Mouse (Mus musculus) limb, embryonic 14.5 days (tissue): Measurements from ENCODE around the gene Ttc13. TPM values are rescaled to one million over a fixed set of nuclear protein-coding genes. Genes with fewer than 3 reads are reported as not detected.

ENCODE experiments used
- ATAC-seq: fragments of 200-750 bp; cut with Nextera tagmentation; 2 replicates; pipeline ENCODE4 v1.8.0; 2017; ENCODE audit warnings: low read depth, moderate number of reproducible peaks, moderate TSS enrichment; ENCODE audit not compliant: low FRiP score
- DNase-seq: peaks from one replicate; pipeline ENCODE4 v3.0.0-alpha.2; 2015; ENCODE audit warnings: low spot score
- H3K27ac ChIP-seq: fragments of 300-500 bp; sonication (generic); replicated peaks from 2 replicates; pipeline ENCODE4 v1.5.1; 2014; ENCODE audit warnings: low read depth, mild to moderate bottlenecking, low read length, moderate library complexity, mixed read lengths
- H3K27me3 ChIP-seq: fragments of 300-500 bp; sonication (generic); 2 replicates; pipeline ENCODE4 v1.6.1; 2014; ENCODE audit warnings: low read length, mixed read lengths; ENCODE audit not compliant: control insufficient read depth, insufficient read depth
- H3K36me3 ChIP-seq: fragments of 300-500 bp; sonication (generic); 2 replicates; pipeline ENCODE4 v1.6.1; 2014; ENCODE audit warnings: mild to moderate bottlenecking, low read length, moderate library complexity, mixed read lengths; ENCODE audit not compliant: control insufficient read depth, insufficient read depth
- H3K4me1 ChIP-seq: fragments of 300-500 bp; sonication (generic); 2 replicates; pipeline ENCODE4 v1.6.1; 2014; ENCODE audit warnings: antibody characterized with exemption, low read length, mixed read lengths; ENCODE audit not compliant: control insufficient read depth, insufficient read depth
- H3K4me2 ChIP-seq: fragments of 300-500 bp; sonication (generic); replicated peaks from 2 replicates; pipeline ENCODE4 v1.6.1; 2014; ENCODE audit warnings: low read depth, mild to moderate bottlenecking, low read length, moderate library complexity; ENCODE audit not compliant: severe bottlenecking
- H3K4me3 ChIP-seq: fragments of 300-500 bp; sonication (generic); replicated peaks from 2 replicates; pipeline ENCODE4 v1.5.1; 2014; ENCODE audit warnings: low read length
- H3K9ac ChIP-seq: fragments of 300-500 bp; sonication (generic); 2 replicates; pipeline ENCODE4 v1.6.1; 2014; ENCODE audit warnings: mild to moderate bottlenecking, low read depth, low read length, moderate library complexity; ENCODE audit not compliant: severe bottlenecking
- H3K9me3 ChIP-seq: fragments of 300-500 bp; sonication (generic); 2 replicates; pipeline ENCODE4 v1.6.1; 2016; ENCODE audit warnings: low read length; ENCODE audit not compliant: control insufficient read depth
- POLR2A ChIP-seq: fragments of 200-500 bp; IDR thresholded peaks from 2 replicates; pipeline ENCODE4 v1.8.0; 2012; ENCODE audit warnings: inconsistent platforms, mild to moderate bottlenecking, moderate library complexity, borderline replicate concordance; ENCODE audit not compliant: insufficient read depth, insufficient read length; ENCODE audit errors: extremely low read depth
- WGBS: fragments of 180-500 bp; shearing (Covaris S2); extraction: QIAGEN DNeasy Blood & Tissue Kit; methylation state at CpG from one replicate; pipeline ENCODE4 v1.1.7; 2014; 5-methylcytosine and 5-hydroxymethylcytosine counted together
- polyA plus RNA-seq, 2 experiments: library from polyadenylated mRNA; depleted of rRNA in 1 of 2; stranded (reverse) in 1 of 2; unstranded in 1 of 2; fragments of >200 nt; fragmentation: Nextera tagmentation in 1 of 2; extraction: Ambion mirVana in 1 of 2; gene quantifications; 2 replicates each; pipeline versions ENCODE4 v1.2.1 to v1.2.3; 2012 to 2014

The Ttc13 gene
- polyA plus RNA-seq, 2 experiments, result 44.3 to 46.5 TPM

DNA sequence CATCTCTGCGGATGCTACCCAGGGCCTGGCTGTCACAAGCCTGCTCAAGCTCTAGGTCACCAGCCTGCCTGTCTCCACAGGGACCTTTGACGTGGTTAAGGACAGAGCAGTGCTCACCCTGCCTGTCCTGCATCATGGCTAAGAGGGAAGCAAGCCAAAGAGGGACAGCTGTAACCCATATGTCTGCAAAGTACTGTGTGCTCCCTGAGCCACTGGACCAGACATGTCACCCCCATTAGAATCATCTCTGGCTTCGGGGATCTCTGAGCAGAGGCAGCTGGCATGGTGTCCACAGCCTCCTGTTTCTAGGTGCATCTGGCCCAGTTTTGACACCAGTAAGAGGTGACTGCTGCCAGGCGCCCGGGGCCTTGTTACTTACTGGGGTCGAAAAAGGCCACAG is 91.3 kb downstream of the Ttc13 start:
- no peak overlapping the region for H3K27ac ChIP-seq
- H3K36me3 ChIP-seq, result peaks cover 2% of the 10 kb centered on the region
- no peak overlapping the region for H3K9ac ChIP-seq
- no peak overlapping the region for H3K4me3 ChIP-seq
- no peaks in the 10 kb centered on the region; the same call in 1 of the 2 replicates for H3K4me1 ChIP-seq
- TF ChIP-seq POLR2A, result no peak
- no peak overlapping the region for H3K4me2 ChIP-seq
- no peak for DNase-seq
- 78% methylated on average over 6 of the region's 6 CpGs for WGBS
- no peaks in the 10 kb centered on the region for H3K27me3 ChIP-seq
- H3K9me3 ChIP-seq, result no peaks in the 10 kb centered on the region
- no peak for ATAC-seq

DNA sequence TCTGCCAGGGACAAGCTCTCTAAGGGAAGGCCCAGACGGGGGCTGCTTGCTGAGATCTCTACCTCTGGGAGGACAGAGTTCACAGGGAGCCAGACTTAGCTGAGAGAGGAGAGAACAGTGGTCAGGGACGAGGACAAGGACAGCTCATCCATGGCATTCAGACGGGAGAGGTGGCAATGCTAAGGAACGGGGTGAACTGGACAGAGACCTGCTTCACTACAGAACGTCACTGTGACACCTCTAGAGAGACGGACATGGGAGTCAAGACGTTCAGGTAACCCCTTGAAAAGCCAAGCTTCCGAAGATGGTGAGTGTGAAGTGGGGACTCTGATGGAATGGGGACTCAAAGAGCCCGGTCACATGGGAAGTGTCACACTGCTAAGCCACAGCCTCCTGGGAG is 95.5 kb downstream of the Ttc13 start:
- Histone ChIP-seq H3K9ac (no peak overlapping the region), H3K4me3 (no peak overlapping the region), H3K4me1 (no peaks in the 10 kb centered on the region), H3K27me3 (no peaks in the 10 kb centered on the region), H3K9me3 (no peaks in the 10 kb centered on the region), H3K27ac (no peak overlapping the region), H3K4me2 (no peak overlapping the region), H3K36me3 (no peaks in the 10 kb centered on the region)
- WGBS, result 89% methylated on average over 9 of the region's 9 CpGs
- no peak for DNase-seq
- TF ChIP-seq POLR2A, result no peak
- no peak for ATAC-seq

Other genes starting within 250 kb of the Ttc13 start
- gene Cog2, start 201.2 kb downstream of the Ttc13 start, polyA plus RNA-seq (2012; rRNA removed), result 35.5 and 36.1 TPM in 2 replicates
- 40.5 and 40.6 TPM in 2 replicates for gene Cog2, start 201.2 kb downstream of the Ttc13 start, polyA plus RNA-seq (2014; fragmentation: Nextera tagmentation; extraction: Ambion mirVana)
- gene Agt, start 152.3 kb downstream of the Ttc13 start, polyA plus RNA-seq (2012; rRNA removed), result 1.5 and 2.3 TPM in 2 replicates
- 0.68 and 1.1 TPM in 2 replicates for gene Agt, start 152.3 kb downstream of the Ttc13 start, polyA plus RNA-seq (2014; fragmentation: Nextera tagmentation; extraction: Ambion mirVana)
- gene Capn9, start 145.9 kb downstream of the Ttc13 start, polyA plus RNA-seq (2012; rRNA removed), result 0.03 and 0.06 TPM in 2 replicates
- gene Capn9, start 145.9 kb downstream of the Ttc13 start, polyA plus RNA-seq (2014; fragmentation: Nextera tagmentation; extraction: Ambion mirVana), result 0.08 and 0.15 TPM in 2 replicates
- gene 2310022B05Rik, start 58.6 kb downstream of the Ttc13 start, polyA plus RNA-seq (2012; rRNA removed), result 89.4 and 105 TPM in 2 replicates
- 50.7 and 53.9 TPM in 2 replicates for gene 2310022B05Rik, start 58.6 kb downstream of the Ttc13 start, polyA plus RNA-seq (2014; fragmentation: Nextera tagmentation; extraction: Ambion mirVana)
- 30.2 and 35.9 TPM in 2 replicates for gene Arv1, start 156 bp upstream of the Ttc13 start, polyA plus RNA-seq (2012; rRNA removed)
- 21.8 and 21.9 TPM in 2 replicates for gene Arv1, start 156 bp upstream of the Ttc13 start, polyA plus RNA-seq (2014; fragmentation: Nextera tagmentation; extraction: Ambion mirVana)
- gene Fam89a, start 29.8 kb upstream of the Ttc13 start, polyA plus RNA-seq (2012; rRNA removed), result 4.1 and 4.6 TPM in 2 replicates
- gene Fam89a, start 29.8 kb upstream of the Ttc13 start, polyA plus RNA-seq (2014; fragmentation: Nextera tagmentation; extraction: Ambion mirVana), result 3.3 and 3.4 TPM in 2 replicates
- 0.20 and 0.29 TPM in 2 replicates for gene Trim67, start 71.1 kb upstream of the Ttc13 start, polyA plus RNA-seq (2012; rRNA removed)
- 0.03 and 0.04 TPM in 2 replicates for gene Trim67, start 71.1 kb upstream of the Ttc13 start, polyA plus RNA-seq (2014; fragmentation: Nextera tagmentation; extraction: Ambion mirVana)
- 87.2 and 94.8 TPM in 2 replicates for gene Gnpat, start 141.1 kb upstream of the Ttc13 start, polyA plus RNA-seq (2012; rRNA removed)
- 95.1 and 99.8 TPM in 2 replicates for gene Gnpat, start 141.1 kb upstream of the Ttc13 start, polyA plus RNA-seq (2014; fragmentation: Nextera tagmentation; extraction: Ambion mirVana)
- gene 2810004N23Rik, start 141.1 kb upstream of the Ttc13 start, polyA plus RNA-seq (2012; rRNA removed), result 28.7 and 30.6 TPM in 2 replicates
- 35.2 and 35.4 TPM in 2 replicates for gene 2810004N23Rik, start 141.1 kb upstream of the Ttc13 start, polyA plus RNA-seq (2014; fragmentation: Nextera tagmentation; extraction: Ambion mirVana)
- 6.4 TPM in 2 replicates for gene Exoc8, start 175.7 kb upstream of the Ttc13 start, polyA plus RNA-seq (2012; rRNA removed)
- gene Exoc8, start 175.7 kb upstream of the Ttc13 start, polyA plus RNA-seq (2014; fragmentation: Nextera tagmentation; extraction: Ambion mirVana), result 5.7 and 6.8 TPM in 2 replicates
- 16.0 and 16.5 TPM in 2 replicates for gene Sprtn, start 175.9 kb upstream of the Ttc13 start, polyA plus RNA-seq (2012; rRNA removed)
- 9.9 and 11.3 TPM in 2 replicates for gene Sprtn, start 175.9 kb upstream of the Ttc13 start, polyA plus RNA-seq (2014; fragmentation: Nextera tagmentation; extraction: Ambion mirVana)
- 39.8 and 41.3 TPM in 2 replicates for gene Egln1, start 227.3 kb upstream of the Ttc13 start, polyA plus RNA-seq (2012; rRNA removed)
- gene Egln1, start 227.3 kb upstream of the Ttc13 start, polyA plus RNA-seq (2014; fragmentation: Nextera tagmentation; extraction: Ambion mirVana), result 18.5 and 18.8 TPM in 2 replicates